ENCODE assay signal across 9 mouse cellular contexts in the genomic region with DNA sequence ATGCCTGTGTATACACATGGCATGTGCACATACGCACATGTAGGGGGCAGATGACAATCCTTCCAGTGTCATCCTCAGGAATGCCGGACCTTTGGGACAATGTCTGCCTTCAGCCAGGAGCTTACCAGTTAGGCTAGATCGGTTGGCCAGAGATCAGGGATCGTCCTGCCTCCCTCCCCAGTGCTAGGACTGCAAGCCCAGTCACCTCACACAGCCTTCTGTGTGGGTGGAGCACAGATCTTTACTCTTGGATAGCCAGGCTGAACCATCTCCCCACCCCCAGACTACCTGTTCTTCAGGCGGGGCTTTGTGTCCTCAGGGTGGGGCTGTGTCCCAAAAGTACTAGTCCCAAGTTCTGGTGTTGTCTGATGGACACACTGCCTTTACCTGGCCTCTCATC. TPM values are rescaled to one million over a fixed set of nuclear protein-coding genes. Genes with fewer than 3 reads are reported as not detected.
DNase-seq lines count a peak whose midpoint lies in the region; ATAC-seq and TF ChIP-seq lines count a peak whose summit lies in the region.
"Had no signal": no experiment of that assay in that cellular context is flagged by ENCODE, and none has a peak within 500 bp of the region (broad histone marks: within the 10 kb centered on the region; RNA-seq: fewer than 3 reads in every experiment).

No protein-coding gene starts in this region.

- no peak overlapping the region for H3K4me2 ChIP-seq in liver, embryonic 16.5 days (ENCODE audit: low read depth, low read length)
- H3K4me2 ChIP-seq: embryonic facial prominence, embryonic 15.5 days had no signal

- peak overlapping the region; percentile 85; the same call in 1 of the 2 replicates for H3K27ac ChIP-seq in layer of hippocampus, adult 2 months
- H3K27ac ChIP-seq in liver, embryonic 16.5 days (ENCODE audit: low read length) = no peak overlapping the region

- H3K4me1 ChIP-seq in liver, embryonic 16.5 days (ENCODE audit: control insufficient read depth, low read depth, low read length) = peaks cover 20% of the 10 kb centered on the region

- no peak overlapping the region for H3K9ac ChIP-seq in liver, embryonic 16.5 days (ENCODE audit: low read depth, low read length)
- H3K9ac ChIP-seq: embryonic facial prominence, embryonic 15.5 days had no signal

- ATAC-seq in liver, embryonic 16.5 days (ENCODE audit: low read depth) = peak; percentile 48
- ATAC-seq: midbrain, embryonic 16.5 days had no signal

- no peak for TF ChIP-seq CTCF in layer of hippocampus, adult 2 months (conservative IDR thresholded peaks at IDR 0.05)

- no peaks in the 10 kb centered on the region for H3K36me3 ChIP-seq in liver, embryonic 16.5 days (ENCODE audit: control insufficient read depth, insufficient read depth)
- H3K36me3 ChIP-seq: embryonic facial prominence, embryonic 15.5 days had no signal

- H3K27me3 ChIP-seq in liver, embryonic 16.5 days (ENCODE audit: control insufficient read depth, insufficient read depth, low read depth, low read length) = no peaks in the 10 kb centered on the region
- H3K27me3 ChIP-seq: embryonic facial prominence, embryonic 15.5 days had no signal

- H3K4me3 ChIP-seq in layer of hippocampus, adult 2 months = no peak overlapping the region
- no peak overlapping the region for H3K4me3 ChIP-seq in liver, embryonic 16.5 days (ENCODE audit: low read depth, low read length)
- H3K4me3 ChIP-seq: embryonic facial prominence, embryonic 15.5 days had no signal

- DNase-seq in layer of hippocampus, adult 2 months (ENCODE audit: low spot score in 2 of 2) = no peak
- no peak for DNase-seq in layer of hippocampus, postnatal 14 days (ENCODE audit: low spot score in 2 of 2)
- DNase-seq in adipocyte (ENCODE audit: low spot score) = peak; percentile 70
- DNase-seq in fat pad, adult 2 months (ENCODE audit: extremely low read depth, low read depth, low spot score) = peak; percentile 77
- no peak for DNase-seq in layer of hippocampus, adult 8-10 months (ENCODE audit: low spot score in 2 of 2)
- DNase-seq in cerebellum, adult 11 months = no peak

- H3K9me3 ChIP-seq in liver, embryonic 16.5 days (replicated peaks; ENCODE audit: control insufficient read depth, low read length) = no peaks in the 10 kb centered on the region
- H3K9me3 ChIP-seq: embryonic facial prominence, embryonic 15.5 days had no signal

- WGBS in liver, embryonic 16.5 days (ENCODE audit: insufficient replicate concordance) = 54% methylated on average over 5 of the region's 5 CpGs

RNA-seq across cellular contexts. Expression of a gene that starts 13.6 kb away (rescaled TPM):
- under 1 TPM in 1 of 2 experiments, not detected in 1; 0.12 TPM for total RNA-seq in layer of hippocampus, adult 2 months (2021)
- not detected for total RNA-seq in layer of hippocampus, postnatal 14 days (2021)
- polyA plus RNA-seq in liver, embryonic 16.5 days (2015; fragmentation: Nextera tagmentation; extraction: Ambion mirVana) = 2.4 and 3.2 TPM in 2 replicates
- 1 to 10 TPM in 2 of 4 experiments, under 1 TPM in 1, not detected in 1; 0.19 to 3.9 (median 3.4) TPM for total RNA-seq in layer of hippocampus, adult 8-10 months (2022)

RNA-seq across cellular contexts. Expression of a gene that starts 38.0 kb away (rescaled TPM):
- 10 to 100 TPM; 51.2 to 54.5 TPM for total RNA-seq in layer of hippocampus, adult 2 months (2021)
- total RNA-seq in layer of hippocampus, postnatal 14 days (2021) = 10 to 100 TPM; 32.4 to 34.6 TPM
- polyA plus RNA-seq in liver, embryonic 16.5 days (2015; fragmentation: Nextera tagmentation; extraction: Ambion mirVana) = 24.6 and 27.7 TPM in 2 replicates
- 10 to 100 TPM; 47.4 to 67.7 (median 53.2) TPM for total RNA-seq in layer of hippocampus, adult 8-10 months (2022)

RNA-seq across cellular contexts. Expression of a gene that starts 50.7 kb away (rescaled TPM):
- total RNA-seq in layer of hippocampus, adult 2 months (2021) = 100 to 1,000 TPM; 108 to 113 TPM
- total RNA-seq in layer of hippocampus, postnatal 14 days (2021) = 10 to 100 TPM; 88.6 to 96.3 TPM
- polyA plus RNA-seq in liver, embryonic 16.5 days (2015; fragmentation: Nextera tagmentation; extraction: Ambion mirVana) = 0.70 and 1.6 TPM in 2 replicates
- total RNA-seq in layer of hippocampus, adult 8-10 months (2022) = 100 to 1,000 TPM in 3 of 4 experiments, 10 to 100 TPM in 1; 99.1 to 116 (median 106) TPM

Comparison
In these comparisons a context has a peak if more than half of its experiments do, and no peak if none do; other contexts are left out.
1. DNase-seq: peak in adipocyte (single experiment) and fat pad, adult 2 months (single experiment); none in layer of hippocampus, adult 2 months (0 of 2), layer of hippocampus, postnatal 14 days (0 of 2), layer of hippocampus, adult 8-10 months (0 of 2) and cerebellum, adult 11 months (single experiment).